Mouse (Mus musculus) kidney, adult 9 months (tissue): ENCODE results near the gene Hoxd3.

ENCODE experiments used
- DNase-seq: peaks from one replicate; pipeline ENCODE4 v3.0.0; 2022

Gene Hoxd3

DNA sequence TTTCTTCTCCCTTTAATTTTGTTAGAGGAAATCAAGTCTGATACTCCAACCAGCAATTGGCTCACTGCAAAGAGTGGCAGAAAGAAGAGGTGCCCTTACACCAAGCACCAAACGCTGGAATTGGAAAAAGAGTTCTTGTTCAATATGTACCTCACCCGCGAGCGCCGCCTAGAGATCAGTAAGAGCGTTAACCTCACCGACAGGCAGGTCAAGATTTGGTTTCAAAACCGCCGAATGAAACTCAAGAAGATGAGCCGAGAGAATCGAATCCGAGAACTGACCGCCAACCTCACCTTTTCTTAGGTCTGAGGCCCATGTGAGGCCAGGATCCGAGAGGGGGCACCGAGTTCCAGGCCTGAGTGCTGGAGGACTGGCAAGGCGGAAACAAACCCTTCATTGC is 17.7 kb upstream of the Hoxd3 start:
- DNase-seq: peak; percentile 77

- DNase-seq: no peak
Observed at GRCm38 (mm10) chr2:74695383-74695782, 16.3 kb upstream of the Hoxd3 start.

GRCm38 (mm10) chr2:74695813-74696430 is 15.8 kb upstream of the Hoxd3 start:
- no peak for DNase-seq

- DNase-seq: no peak
Observed at GRCm38 (mm10) chr2:74696442-74697335, 15.0 kb upstream of the Hoxd3 start.

DNA sequence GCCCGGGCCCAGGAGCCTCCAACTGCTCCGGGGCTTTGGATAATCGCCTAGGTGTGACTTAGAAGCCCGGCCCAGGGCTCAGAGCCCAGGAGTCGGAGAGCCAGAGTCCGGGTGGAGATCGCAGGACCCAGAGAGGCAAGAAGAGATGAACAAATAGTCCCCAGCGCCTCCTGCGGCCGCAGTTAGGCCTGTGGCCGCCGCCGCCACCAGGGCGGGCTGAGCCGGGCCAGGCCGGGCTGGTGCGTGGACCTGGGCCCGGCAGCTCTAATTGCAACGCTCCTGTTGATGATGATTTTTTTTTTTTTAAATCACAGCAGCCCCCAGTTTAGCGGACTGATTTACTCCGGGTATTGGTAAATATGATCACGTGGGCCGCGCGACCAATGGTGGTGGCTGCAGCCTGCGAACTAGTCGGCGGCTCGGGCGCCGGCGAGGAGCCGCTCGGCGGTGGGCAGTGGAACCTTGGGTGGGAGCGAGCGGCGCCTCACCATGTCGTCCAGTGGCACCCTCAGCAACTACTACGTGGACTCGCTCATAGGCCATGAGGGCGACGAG is 14.1 kb upstream of the Hoxd3 start, which contains the start of gene Hoxd9:
TSS of gene Hoxd9 (plus strand) at position 161 of the 555 bp plus-strand sequence.
- peak; percentile 84 for DNase-seq

DNA sequence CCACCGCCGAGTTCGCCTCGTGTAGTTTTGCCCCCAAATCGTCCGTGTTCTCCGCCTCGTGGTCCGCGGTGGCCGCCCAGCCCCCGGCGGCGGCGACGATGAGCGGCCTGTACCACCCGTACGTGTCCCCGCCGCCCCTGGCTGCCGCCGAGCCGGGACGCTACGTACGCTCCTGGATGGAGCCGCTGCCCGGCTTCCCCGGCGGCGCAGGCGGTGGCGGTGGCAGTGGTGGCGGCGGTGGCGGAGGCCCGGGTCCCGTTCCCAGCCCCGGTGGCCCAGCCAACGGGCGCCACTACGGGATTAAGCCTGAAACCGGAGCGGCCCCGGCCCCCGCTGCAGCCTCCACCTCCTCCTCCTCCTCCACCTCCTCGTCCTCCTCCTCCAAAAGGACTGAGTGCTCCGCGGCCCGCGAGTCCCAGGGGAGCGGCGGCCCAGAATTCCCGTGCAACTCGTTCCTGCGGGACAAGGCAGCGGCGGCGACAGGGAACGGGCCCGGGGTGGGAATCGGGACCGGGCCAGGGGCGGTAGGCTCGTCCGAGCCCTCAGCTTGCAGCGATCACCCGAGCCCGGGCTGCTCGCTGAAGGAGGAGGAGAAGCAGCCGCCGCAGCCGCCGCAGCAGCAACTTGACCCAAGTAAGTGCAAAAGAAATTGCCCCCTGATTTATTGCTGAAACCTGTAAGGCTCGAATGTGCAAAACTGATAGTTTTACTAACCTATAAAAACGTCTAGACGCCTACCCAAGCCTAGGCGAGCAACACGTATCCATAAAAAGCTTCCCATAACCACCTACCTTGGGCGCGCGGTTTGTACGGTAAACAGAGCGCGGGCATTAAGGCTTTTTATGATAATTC is 13.3 kb upstream of the Hoxd3 start:
- no peak for DNase-seq

DNA sequence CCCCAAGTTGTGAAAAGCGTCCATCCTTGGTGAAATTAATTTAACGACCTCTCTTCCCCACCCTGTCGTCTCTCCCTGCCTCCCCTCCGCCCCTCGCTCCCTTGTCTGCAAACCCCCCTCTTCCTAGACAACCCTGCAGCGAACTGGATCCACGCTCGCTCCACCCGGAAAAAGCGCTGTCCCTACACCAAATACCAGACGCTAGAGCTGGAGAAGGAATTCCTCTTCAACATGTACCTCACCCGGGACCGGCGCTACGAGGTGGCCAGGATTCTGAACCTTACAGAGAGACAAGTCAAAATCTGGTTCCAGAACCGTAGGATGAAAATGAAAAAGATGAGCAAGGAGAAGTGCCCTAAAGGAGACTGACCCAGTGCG is 12.7 kb upstream of the Hoxd3 start:
- DNase-seq: no peak

DNA sequence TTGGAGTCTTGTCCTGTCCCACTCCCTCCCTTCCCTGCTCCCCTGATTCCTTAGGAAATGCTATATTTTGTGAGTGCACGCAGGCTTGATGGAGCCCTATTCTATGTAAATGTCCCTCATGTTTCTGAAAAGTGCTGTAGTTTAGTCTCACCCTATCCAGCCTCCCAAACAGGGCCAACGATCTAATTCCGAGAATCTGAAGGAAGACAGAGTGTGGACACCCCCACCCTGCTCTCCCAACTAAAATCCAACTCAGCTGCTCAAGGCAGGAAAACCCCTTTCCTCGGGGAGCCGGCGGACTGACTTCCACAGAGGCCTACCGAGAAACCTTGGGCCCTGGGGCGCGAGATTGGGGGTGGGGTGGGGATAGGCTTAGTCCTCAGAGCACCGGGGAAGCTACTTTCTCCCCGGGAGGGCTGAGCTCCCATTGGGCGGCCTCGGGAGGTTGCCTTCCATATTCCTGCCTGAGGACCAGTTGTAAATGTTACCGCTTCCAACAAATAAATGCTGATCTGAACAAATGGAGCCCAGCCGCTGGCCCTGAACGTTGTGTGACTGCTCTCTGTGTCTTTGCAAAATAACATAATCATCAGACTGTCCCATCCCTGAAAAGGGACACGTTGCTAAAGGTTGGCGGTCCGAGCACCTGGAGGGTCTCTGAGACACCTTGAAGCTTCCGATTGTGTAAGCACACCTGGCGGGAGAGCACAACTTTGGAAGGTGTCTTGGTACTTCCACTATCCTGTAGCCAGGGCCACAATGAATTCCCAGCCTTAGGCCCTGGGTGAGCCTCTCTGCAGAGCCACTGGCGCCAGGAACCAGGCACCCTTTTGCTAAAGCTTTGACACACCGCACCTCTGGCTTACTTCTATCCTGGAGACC is 11.8 kb upstream of the Hoxd3 start:
- no peak for DNase-seq

- DNase-seq: peak; percentile 65
Observed at GRCm38 (mm10) chr2:74700546-74701112, 11.1 kb upstream of the Hoxd3 start.

GRCm38 (mm10) chr2:74701949-74702819 is 9.5 kb upstream of the Hoxd3 start:
- DNase-seq: peak; percentile 88

DNA sequence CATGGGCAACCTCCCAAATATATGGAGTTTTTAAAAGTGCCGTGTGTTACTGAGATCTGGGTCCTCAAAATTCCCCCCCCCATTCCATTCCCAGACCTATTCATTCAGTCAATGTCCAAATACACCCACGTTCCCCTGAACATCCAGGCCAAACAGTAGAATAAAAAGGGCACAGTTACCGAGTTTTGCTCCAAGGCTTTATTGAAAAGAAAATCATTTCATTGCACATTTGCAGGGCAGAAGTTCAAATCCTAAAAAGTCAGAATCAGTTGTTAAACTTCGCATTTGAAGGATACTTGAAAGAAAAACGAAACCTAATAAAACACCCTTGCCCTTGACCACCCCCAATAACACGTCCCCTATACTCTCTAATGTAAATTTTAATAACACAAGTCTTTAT is 8.9 kb upstream of the Hoxd3 start:
- no peak for DNase-seq

DNA sequence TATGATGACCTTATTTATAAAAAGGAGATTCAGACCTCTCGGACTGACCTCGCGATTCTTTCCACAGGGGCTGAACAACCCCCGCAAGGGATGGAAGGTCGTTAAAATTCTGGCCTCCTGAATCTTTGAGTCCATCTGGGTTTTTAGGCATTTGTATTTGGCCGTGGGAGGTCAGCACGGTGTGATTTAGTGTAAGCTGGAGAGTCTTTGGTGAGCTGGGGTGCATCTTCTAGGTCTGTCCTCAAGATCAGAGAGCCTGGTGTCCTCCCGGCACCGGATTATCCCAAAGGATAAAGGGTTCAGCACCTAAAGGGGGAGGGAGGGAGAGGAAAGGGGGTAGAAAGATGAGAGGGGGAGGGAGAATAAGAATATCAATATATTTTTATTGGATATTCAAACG is 8.4 kb upstream of the Hoxd3 start:
- no peak for DNase-seq

GRCm38 (mm10) chr2:74703720-74704392 is 7.9 kb upstream of the Hoxd3 start:
- DNase-seq: peak; percentile 77

DNA sequence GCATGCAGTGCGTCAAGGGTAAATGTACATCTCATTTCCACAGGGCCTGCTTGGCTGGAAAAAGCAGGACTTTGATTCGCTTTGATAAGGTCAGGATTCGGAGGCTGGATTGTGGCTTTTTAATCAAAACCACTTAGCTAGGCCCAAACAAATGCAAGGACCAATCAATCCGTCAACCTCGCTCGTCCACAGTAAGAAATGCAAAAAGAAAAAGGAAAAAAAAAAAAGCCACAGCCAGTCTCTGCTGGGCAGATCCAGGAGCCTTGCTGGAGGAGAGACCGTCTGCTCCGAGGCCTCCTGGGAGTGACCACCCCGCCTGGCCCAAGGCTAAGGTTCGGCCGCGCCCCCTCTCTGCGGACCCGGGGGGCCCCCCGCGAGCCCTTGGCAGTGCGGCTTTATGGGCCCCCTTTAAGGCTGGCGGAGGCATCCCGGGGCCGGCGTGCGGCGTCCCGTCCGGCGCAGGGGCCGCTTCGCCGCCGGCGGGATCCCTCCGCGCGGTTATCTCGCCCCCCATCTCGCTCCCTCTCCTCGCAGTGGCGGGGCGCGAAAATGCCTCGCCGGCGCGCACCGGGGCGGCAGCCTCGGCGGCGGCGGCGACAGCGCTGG is 7.2 kb upstream of the Hoxd3 start, which contains the start of gene Hoxd8:
TSS of gene Hoxd8 (plus strand) at position 223 of the 606 bp plus-strand sequence.
- peak; percentile 82 for DNase-seq

GRCm38 (mm10) chr2:74704999-74705466 is 6.7 kb upstream of the Hoxd3 start:
- no peak for DNase-seq

- peak; percentile 64 for DNase-seq
Observed at GRCm38 (mm10) chr2:74705467-74706089, 6.1 kb upstream of the Hoxd3 start.

DNA sequence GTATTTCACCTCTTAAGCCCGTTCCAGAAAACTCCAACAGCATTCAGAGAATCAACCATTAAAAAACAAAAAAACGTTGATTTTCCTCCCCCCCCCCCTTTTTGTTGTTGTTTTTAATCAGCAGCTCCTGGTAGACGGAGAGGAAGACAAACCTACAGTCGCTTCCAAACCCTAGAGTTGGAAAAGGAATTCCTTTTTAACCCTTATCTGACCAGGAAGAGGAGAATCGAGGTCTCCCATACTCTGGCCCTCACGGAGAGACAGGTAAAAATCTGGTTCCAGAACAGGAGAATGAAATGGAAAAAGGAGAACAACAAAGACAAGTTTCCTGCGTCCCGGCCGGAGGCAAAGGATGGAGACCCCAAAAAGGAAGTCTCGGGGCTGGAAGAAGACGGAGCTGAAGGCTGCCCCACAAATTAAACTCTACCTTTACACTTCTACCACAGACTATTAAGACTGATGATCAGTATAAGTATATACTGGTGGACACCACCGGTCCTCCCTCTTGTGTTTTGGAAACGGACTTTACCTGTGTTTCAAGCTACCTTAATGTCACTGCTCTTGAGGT is 5.2 kb upstream of the Hoxd3 start:
- DNase-seq: no peak

GRCm38 (mm10) chr2:74707599-74707998 is 4.1 kb upstream of the Hoxd3 start:
- no peak for DNase-seq
